Mouse (Mus musculus): Measurements from ENCODE around the gene Wdr31.

Wdr31 gene

DNA sequence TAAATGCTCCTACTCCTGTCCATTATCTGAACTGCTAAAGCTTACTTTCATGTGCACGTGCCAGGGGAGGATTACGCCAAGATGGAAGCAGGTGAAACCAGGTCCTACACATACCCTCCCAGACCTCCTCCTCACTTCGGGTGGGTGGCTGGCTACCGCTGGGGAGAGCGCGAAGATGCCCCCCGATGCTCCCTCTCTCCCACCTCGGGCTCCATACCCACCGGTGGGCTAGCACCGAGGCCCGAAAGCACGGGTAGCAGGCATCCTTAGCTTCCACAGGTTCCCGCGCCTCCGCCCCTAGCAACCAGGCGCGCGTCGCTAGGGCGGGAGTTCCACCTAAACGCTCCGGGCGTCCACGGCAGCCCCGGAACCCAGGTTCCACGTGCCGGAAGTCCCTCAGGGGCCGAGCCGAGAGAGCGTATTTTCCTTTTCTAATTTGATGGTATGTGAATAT lies at the start of gene Wdr31:
Gene Wdr31 (minus strand): TSS at position 299 of the 454 bp plus-strand sequence.
- in situ Hi-C loops (cut with MboI, MseI), result no loop called here

DNA sequence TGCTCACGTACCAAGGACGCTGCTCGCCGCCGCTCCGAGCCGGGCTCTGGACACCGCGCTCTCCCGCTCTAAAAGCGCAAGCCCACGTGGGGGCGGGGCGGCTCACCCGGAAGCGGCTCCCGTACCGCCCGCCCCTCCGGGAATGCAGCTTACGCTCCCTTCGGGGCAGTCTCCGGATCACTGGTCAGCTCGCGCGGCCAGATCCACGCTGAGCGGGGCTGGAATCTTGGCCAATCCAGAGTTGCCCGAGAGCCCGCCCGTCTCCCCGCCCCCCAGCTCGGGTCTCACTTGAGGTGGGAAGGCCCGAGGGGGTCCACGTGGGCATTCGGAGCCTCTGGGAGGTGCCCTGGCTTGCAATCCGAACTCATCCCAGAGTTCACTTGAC lies 49.1 kb upstream of the Wdr31 start, which contains the start of gene Alad:
Gene Alad (minus strand): TSS at position 70 of the 385 bp plus-strand sequence.
- in situ Hi-C loops (cut with MboI, MseI), result no loop called here

DNA sequence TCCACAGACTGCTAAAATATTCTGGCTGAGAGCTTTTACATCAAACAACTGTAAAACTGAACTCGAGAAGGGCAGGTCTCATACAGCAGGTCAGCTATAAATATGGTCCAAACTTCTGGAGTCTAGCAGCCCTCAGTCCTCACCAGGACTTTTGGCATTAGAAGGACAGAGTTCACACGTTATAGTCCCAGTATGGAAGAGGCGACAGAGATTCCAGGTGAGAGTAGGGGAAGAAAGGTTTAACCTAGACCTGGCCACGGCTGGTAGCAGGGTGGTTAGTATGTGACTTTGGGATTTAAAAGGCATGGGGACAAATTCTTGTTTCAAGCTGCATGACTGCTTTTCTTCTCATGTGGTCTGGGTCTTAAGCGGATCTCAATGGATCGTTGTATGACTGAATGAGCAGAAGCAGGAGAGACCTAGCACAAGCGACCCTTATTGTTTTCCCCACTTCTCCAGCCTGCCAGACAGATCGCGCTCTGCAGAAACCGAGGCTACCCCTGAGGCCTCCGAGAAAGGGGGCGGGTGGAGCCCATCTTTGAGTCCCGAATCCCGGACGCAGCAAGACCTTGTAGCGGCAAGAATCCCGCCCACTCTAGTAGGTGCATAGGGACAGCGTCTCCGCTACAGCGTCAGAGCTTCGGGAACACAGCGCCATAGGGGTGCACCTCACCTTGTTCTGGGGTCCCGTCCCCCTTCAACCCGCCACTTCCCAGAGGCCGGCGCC lies 48.6 kb upstream of the Wdr31 start:
- in situ Hi-C loops (cut with MboI, MseI), result no loop called here

DNA sequence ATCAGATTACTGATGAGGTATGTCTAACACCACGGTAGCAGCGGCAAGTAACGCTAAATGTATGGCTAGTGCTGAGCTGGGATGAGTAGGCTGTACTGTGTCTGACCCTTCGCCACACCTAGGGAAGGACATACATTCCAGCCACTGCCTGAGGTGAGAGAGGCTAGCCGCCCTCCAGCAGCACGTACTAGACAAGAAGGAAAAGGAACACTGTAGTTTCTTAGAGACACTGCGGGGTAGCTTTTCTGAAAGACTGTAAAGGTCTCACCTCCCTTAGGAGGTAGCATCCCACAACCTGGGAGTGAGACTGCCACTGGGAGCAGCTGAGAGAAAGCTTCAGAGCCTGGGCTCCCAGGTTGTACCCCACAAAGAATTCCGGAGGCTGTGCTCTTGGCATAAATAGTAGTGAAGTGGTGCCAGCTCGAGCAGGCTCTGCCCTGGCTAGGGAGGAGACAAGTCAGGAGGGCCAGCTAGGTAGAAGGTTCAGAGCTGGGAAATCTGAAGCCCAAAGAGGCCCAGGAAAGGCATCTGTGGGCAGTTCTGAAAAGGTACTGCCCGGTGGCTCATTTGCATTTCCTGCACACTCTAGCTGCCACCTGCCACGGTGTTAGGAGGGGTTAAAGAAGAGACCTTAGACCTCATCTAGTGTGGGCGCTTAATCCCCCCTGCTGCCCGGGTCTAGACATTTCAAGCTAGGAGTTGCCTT lies 47.9 kb upstream of the Wdr31 start:
- in situ Hi-C loops (cut with MboI, MseI), result no loop called here

DNA sequence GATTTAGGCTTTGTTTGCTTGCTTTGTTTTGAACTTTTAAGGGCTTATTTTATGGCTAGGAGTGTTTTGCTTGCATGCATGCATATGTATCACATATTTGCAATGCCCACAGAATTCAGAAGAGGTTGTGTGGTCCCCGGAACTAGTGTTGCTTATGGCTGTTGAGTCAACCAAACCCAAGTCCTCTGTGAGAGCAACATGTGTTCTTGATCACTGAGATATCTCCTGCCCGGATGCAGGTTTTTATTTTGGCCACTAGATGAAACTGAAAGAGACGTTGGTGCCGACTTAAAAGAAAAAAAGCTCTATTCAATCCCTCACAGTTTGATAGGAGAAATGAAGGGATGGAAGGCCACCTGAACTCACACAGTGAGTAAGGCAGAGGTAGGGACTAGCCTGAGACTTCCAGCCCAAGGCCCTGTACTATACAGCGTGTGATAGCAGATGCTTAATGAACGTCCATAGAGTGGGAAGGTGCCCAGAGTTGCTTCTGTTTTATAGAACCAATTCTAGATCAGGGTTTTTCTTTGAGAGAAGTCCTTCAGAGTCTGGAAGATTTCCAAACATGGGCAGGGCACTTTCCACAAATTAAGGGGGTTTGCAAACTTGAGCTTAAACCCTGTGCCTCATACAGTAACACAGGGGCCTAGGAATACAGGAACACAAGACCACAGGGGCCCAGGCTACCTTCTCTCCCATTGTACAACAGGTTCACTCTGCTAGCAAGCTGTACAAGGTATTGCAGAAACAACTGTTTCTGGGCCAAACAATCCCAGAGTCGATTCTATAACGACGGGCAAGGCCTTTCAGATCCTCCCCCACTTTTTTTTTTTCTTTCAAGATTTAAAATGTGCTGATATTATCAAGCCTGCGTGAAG lies 47.1 kb upstream of the Wdr31 start:
- in situ Hi-C loops (cut with MboI, MseI), result no loop called here

DNA sequence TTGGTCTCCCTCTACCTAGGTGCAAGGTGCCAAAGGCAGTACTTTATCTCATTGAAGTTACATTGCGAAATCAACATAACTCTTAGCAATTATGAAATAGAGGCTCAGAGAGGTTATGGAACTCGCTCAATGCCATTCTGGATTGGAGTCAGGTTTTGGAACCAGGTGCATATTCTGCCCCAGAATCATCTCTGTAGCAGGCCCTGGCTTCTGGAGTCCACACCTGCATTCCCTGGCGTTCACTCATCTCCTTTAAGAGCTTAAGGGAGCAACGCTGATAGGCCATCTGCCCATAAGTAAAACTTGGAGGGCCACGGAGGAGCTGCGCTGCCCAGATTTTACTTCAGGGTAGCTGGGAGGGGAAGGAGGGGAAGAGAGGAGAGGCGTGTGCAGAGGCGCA lies 46.4 kb upstream of the Wdr31 start:
- in situ Hi-C loops (cut with MboI, MseI), result no loop called here

DNA sequence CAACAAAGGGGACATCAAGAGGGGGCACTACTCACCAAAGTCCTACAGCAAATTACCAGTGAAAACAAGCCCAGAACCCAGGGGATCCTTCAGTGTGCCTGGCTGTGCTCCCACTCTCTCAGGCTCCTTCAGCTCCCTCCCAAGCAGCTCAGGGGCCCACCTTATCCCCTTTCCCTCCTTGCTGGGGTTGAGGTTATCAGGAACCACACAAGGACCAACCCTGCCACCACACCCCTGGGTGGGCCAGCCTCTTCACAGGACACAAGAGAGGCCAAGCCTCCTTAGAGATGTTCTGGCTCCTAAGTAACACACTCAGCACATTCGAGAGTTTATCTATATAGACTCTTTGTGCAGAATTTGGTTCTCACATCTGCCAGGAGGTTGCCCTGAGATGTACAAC lies 45.9 kb upstream of the Wdr31 start:
- in situ Hi-C loops (cut with MboI, MseI), result no loop called here

DNA sequence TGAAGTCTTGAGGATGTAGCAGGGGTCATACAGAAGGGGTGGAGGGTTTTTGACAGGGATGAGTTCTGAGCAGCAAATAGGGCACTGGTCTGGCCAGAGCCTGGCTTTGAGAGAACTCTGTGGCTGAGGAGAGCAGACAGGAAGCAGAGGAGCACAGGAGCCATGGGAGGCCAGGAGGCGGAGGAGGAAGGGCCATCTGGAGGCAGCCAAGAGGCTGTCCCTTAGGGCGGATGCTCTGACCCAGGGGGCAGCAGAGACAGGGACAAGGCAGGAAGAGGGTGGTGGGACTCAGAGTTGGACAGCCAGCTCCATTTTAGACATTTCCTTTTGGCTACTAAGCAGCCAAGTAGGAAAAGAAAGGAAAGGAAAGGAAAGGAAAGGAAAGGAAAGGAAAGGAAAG lies 45.4 kb upstream of the Wdr31 start:
- in situ Hi-C loops (cut with MboI, MseI), result no loop called here

DNA sequence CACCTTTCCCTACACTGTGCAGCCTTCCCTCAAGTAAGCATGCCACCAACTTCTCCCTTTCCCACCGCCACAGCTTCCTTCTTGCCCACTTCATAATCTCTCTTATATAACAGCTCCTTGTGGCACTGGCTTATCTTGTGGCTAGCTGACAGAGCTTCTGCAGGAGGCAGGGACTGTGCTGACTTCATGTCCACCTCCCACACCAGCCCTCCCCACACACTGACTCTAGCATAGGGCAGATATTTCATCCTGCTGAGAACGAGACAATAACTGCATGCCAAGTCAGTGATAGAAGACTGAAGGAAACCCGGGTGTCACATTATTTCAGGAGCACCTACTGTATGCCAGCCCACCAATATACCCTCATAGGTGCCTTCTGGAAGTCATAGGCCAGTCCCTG lies 44.8 kb upstream of the Wdr31 start:
- in situ Hi-C loops (cut with MboI, MseI), result no loop called here

DNA sequence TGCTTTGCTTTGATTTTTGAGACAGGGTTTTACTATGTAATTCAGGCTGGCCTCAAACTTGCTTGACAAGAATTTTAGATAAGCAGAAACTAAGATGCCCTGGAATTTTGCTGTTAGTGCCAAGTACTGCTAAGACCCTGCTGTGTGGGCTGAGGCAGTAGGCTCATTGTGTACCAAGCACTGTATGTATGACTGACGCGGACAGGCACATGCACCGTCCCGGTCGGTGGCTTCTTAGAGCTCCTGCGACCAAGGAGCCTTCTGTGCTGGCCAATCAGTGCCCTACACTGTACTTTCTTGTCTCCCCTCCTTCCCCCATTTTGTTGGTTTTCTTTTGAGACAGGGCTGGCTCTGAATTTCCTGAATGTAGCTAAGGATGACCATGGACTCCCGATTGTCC lies 44.3 kb upstream of the Wdr31 start:
- in situ Hi-C loops (cut with MboI, MseI), result no loop called here

DNA sequence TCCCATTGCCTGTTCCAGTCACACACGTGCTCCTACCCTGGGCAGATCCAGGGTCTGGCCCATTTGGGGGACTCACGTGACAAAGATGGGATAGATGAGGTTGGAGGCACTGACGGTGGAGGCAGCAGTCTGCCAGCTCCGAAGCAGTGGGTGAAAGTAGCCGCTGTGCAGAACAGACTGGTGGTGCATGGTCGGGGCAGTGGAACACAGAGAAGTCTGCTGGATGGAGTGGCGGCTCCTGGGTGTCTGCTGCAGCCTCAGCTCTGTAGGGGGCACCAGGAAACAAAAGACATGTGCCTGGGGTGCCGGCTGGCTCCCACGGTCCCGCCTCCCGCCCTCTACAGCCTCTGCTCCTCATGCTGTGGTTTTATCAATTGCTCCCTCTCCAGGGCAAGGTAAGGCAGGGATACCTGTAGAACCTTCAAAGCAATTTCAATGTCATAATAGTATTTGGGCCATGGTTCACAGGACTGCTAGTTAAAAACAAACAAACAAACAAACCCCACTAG lies 43.4 kb upstream of the Wdr31 start:
- in situ Hi-C loops (cut with MboI, MseI), result no loop called here

DNA sequence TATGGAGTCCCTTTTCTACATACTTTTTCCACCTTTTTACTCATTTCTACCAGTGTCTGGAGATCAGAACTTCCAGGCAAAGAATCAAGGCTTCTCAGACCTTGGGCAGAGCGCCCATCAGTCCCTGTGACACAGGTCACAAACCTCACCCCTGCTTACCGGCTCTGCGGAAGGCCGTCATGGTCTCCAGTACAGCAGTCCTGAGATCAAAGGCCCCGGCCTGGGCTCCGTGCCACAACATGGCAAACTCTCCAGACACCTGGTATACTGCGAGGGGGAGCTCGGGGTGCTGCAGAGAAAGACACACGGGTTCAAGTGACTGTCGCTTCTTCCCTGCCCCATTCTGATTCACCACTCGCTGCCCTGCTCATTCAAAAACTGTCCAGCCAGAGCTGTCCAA lies 39.2 kb upstream of the Wdr31 start:
- in situ Hi-C loops (cut with MboI, MseI), result no loop called here

DNA sequence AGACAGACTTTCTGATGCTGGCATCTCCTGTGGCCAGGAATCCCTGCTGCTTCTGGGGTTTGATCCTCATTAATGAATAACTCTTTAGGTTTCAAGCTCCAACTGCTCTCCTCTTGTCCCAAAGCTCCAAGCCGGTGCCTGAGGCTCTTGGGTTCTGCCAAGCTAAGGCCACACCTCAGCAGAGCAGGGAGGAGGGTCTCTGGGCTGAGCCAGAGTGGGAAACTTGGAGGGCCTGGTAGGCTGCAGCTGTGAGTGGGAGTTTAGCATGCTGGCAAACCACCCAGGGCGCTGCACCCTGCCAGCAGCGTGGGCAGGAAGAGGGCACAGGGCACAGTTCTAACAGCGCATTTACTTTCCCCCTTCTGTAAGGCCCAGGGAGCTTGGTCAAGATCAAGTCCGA lies 38.1 kb upstream of the Wdr31 start:
- in situ Hi-C loops (cut with MboI, MseI), result no loop called here

DNA sequence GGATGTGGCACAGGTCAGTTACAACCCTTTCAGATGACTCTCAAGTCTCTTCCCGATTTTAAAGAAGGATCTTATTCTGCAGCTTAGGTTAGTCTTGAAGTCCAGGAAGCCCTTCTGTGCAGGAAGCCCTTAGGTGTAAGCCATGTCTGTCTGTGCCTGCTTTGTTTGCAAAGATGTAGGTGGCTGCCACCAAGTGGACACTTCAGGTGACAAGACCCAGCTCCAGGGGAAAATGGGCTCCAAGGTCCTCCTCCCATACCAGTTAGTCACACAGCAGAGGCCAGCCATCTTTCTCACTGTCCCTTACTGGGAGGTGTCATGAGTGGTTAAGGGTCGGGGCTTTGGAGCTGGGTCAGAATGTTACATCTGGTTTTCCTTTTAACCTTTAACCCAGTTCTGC lies 36.1 kb upstream of the Wdr31 start:
- in situ Hi-C loops (cut with MboI, MseI), result no loop called here

DNA sequence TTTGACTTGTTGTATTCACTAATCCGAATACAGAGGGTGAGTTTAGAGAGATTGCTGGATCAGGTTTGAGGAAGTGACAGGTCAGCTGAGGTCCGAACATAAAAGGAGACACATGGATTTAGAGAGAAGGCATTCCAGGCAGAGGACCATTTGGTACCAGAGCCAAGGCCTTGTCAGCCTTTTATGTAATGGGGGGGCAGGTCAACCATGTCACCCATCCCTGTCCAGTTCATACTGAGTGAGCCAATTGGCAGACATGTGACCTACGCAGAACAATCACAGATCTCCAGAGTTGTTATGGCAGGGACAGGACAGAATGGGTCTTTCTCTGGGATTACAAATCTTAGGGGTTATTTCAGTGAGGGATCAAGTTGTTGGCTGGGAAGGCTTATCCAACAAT lies 35.3 kb upstream of the Wdr31 start:
- in situ Hi-C loops (cut with MboI, MseI), result no loop called here

DNA sequence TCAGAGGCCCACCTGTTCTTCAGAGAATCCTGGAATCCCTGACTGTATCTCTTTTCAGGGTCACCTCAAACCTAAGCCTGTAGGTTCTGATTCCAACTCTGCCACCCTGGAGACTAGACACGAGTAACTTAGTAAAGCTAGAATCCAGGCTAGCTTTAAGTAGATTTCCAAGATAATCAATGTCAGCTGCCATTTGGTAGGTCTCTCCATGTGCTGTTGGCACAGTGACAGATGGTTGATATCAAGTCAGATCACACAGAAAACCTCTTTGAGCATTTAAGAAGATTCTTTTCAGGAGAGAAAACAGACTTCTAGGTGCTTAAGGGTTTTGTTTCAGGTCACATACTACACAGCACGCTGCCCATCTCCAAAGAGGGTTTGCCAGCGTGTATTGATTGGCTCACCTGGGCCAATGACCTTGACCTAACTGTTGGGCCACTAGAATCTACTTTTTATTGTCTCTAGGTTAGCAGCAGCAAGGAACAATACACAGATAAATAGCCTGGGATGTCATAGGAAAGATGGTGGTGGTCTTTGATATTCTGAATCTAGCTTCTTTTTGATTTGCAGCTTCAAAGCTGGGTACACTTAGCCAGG lies 32.8 kb upstream of the Wdr31 start, which contains the start of gene Hdhd3:
Gene Hdhd3 (minus strand): TSS at position 94 of the 597 bp plus-strand sequence.
- in situ Hi-C loops (cut with MboI, MseI), result no loop called here

DNA sequence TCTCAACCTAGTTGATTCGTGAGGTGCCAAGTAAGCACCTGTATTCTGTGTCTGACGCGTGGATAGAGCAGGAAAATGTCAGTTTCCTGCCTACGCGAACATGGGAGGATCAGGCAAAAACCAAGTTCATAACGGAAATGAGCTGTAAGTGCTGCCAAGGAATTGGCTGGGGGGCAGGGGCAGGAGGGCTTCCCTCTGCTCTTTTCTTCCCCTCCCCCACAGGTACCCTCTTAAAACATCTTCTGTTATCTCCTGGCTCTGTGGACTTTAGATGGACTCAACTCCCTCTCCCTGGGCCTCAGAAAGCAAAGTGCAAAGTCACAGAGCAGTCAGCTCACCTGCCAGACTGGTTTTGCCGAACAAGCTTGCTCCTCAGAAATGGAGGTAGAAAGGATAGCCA lies 32.3 kb upstream of the Wdr31 start:
- in situ Hi-C loops (cut with MboI, MseI), result no loop called here

DNA sequence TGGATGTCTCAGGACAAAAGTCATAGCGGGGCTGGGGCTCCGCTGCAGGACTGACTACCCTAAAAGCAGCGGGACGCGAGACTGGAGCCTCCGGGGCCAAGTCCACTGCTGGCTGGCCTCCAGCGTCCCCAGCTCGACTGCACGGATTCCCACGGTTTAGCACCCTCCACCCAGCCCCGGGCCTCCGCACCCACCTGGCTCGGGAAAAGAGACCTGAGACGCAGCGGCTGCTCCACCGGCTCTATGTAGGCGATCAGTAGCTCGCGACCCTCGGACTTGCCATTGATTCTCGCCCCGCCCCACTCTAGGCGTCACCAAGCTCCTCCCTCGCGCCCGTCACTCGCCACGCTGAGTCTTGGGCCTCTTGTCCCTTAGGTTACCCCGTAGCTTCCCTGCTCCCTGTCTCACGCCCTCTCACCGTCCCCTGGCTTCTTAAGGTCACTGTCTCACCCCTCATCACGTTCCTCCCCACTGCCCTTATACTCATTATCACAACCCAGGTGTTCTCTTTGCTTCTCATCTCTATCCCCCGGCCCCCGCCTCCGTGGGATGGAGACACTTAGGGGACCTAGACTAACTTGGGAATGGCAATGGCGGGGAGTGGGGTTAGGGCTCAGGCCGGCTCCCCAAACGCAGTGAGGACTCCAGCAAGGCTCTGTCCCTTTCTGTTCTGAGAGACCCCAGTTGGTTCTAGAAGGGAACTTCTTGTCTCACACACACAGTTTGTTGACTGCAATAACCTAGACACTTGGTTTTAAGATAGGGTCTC lies 31.5 kb upstream of the Wdr31 start:
- in situ Hi-C loops (cut with MboI, MseI), result no loop called here

DNA sequence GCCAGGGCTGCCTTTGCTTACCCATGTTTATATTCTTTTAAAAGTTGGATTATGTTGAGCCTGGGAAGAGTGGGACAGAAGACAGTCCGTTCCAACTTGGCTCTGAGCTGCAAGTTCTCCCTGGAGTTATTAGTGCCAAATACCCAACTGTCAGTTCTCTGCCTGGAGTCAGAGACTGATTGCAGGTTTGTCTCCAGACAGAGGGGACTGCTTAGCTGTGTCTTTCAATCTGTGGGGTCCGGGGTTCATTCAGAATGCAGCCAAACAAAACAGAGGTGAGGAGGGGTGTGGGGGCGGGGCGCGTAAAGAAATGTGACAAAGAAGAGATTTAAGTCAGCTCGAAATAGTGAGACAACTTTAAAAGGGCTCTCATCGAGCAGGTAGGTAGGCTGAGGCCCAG lies 30.8 kb upstream of the Wdr31 start:
- in situ Hi-C loops (cut with MboI, MseI), result no loop called here

DNA sequence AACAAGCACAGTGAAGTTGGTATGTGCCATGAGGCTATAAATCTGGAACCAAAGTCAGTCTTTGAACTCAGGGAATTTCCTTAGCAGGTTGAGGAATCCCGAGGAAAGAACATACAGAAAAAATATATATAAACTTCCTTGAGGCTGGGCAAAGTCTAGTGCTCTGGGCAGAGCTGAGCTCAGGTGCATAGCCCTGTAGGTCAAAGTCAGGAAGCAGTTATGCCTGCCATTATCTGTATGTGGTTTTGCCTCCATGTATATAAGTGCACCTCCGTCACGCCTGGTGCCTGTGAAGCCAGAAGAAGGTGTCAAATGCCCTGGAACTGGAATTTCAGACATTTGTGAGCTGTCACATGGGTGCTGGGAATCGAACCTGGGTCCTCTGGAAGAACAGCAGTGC lies 30.1 kb upstream of the Wdr31 start:
- in situ Hi-C loops (cut with MboI, MseI), result no loop called here

DNA sequence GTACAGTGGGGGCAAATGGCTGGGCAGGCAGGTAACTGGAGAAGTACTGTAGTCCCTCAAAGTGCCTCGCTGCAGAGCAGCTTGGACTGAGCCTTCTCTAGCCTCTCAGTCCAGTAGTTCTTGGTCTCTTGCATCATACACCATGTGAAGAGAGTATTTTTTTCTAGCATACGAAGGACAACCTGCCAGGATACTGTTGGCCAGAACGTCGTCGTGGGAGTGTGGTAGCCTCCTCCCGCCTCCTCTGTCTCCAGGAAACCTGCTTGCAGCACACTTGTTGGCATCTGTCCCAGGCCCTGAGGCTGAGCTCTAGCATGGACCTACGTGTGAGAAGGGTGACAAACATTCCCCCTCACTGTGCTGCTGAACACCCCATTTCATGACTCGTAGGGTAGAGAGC lies 26.1 kb upstream of the Wdr31 start:
- in situ Hi-C loops (cut with MboI, MseI), result no loop called here
